Mouse (Mus musculus) ES-Bruce4 (cell line): Measurements from ENCODE around the gene Map3k11.

Experiments used
- CTCF ChIP-seq: IDR thresholded peaks from one replicate; pipeline ENCODE4 v1.8.1; 2011; ENCODE audit warnings: low read depth, low read length
- POLR2A ChIP-seq: IDR thresholded peaks from one replicate; pipeline ENCODE4 v1.8.1; 2011; ENCODE audit warnings: low read length; ENCODE audit not compliant: insufficient read depth

DNA sequence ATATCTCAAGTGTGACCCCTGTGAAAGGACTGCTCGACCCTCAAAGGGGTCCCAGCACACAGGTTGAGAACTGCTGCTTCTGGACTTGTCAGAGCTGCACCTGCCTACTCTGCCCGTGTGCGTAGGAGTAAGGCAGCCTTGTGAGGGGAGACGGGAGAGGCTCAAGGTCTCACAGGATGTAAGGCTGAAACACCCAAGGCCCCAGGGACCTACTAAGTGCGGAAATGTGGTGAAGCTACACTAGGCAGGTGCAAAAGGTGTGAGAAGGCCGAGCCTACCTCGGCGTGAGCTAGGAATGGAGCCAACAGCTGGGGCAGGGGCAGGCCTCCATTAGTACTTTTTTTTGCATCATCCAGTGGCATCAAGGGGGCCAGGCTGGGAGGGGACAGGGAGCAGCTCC lies 26.2 kb upstream of the Map3k11 start:
- TF ChIP-seq POLR2A (no peak), CTCF (no peak)
